Mouse (Mus musculus): ENCODE measurements at regions not wholly inside any gene's neighbourhood (a gene's known extent, or its start where the extent isn't known, plus 50 kb on each side); places are given as distances from the start of the nearest gene placed in this dataset.
"Not testable (repeated sequence)": the region's sequence is repeated elsewhere in the genome, so short reads cannot be mapped to it uniquely, and the experiment has no call there.

GRCm38 (mm10) chr14:8867641-8868040, 201.6 kb upstream of the 4930452B06Rik start:
- DNase-seq (ENCODE audit: extremely low spot score in 1 of 2, low spot score in 1 of 2): peak; percentile 75 to 83

GRCm38 (mm10) chr14:8851572-8851971, 185.5 kb upstream of the 4930452B06Rik start:
- DNase-seq (ENCODE audit: extremely low spot score in 1 of 2, low spot score in 1 of 2): no peak

- DNase-seq (ENCODE audit: extremely low spot score in 1 of 2, low spot score in 1 of 2): no peak
These were observed 184.2 kb upstream of the 4930452B06Rik start for GRCm38 (mm10) chr14:8850208-8850607.

GRCm38 (mm10) chr14:8833516-8833915, 167.5 kb upstream of the 4930452B06Rik start:
- no peak for DNase-seq (ENCODE audit: extremely low spot score in 1 of 2, low spot score in 1 of 2)

GRCm38 (mm10) chr14:8800217-8800616, 134.2 kb upstream of the 4930452B06Rik start:
- not testable (repeated sequence) for DNase-seq (ENCODE audit: extremely low spot score in 1 of 2, low spot score in 1 of 2)

GRCm38 (mm10) chr14:8789348-8789747, 123.3 kb upstream of the 4930452B06Rik start:
- peak in 1 of 2 experiments; percentile 4 for DNase-seq (ENCODE audit: extremely low spot score in 1 of 2, low spot score in 1 of 2)

- peak in 1 of 2 experiments; percentile 7 for DNase-seq (ENCODE audit: extremely low spot score in 1 of 2, low spot score in 1 of 2)
These were observed 94.5 kb upstream of the 4930452B06Rik start for GRCm38 (mm10) chr14:8760541-8760940.

GRCm38 (mm10) chr14:8736831-8737230, 70.8 kb upstream of the 4930452B06Rik start:
- no peak for DNase-seq (ENCODE audit: extremely low spot score in 1 of 2, low spot score in 1 of 2)

- no peak for DNase-seq (ENCODE audit: extremely low spot score in 1 of 2, low spot score in 1 of 2)
These were observed 67.2 kb upstream of the 4930452B06Rik start for GRCm38 (mm10) chr14:8733261-8733660.

GRCm38 (mm10) chr14:8727364-8727763, 61.3 kb upstream of the 4930452B06Rik start:
- DNase-seq (ENCODE audit: extremely low spot score in 1 of 2, low spot score in 1 of 2): no peak
